Mouse (Mus musculus): Measurements from ENCODE around the gene Ablim2.
A peak's percentile ranks its signal among the peaks of the same experiment; 100 is the strongest.

The Ablim2 gene

GRCm38 (mm10) chr5:35814334-35814941 lies 56.8 kb downstream of the Ablim2 start:
- DNase-seq (ENCODE audit: low spot score) = no peak

GRCm38 (mm10) chr5:35815051-35815450 lies 57.4 kb downstream of the Ablim2 start:
- DNase-seq (ENCODE audit: low spot score) = no peak

- no peak for DNase-seq (ENCODE audit: low spot score)
These were observed 59.6 kb downstream of the Ablim2 start for GRCm38 (mm10) chr5:35817266-35817665.

- DNase-seq (ENCODE audit: low spot score) = no peak
These were observed 60.2 kb downstream of the Ablim2 start for GRCm38 (mm10) chr5:35817882-35818281.

- DNase-seq (ENCODE audit: low spot score) = no peak
These were observed 65.0 kb downstream of the Ablim2 start for GRCm38 (mm10) chr5:35822721-35823120.

GRCm38 (mm10) chr5:35826465-35826864 lies 68.8 kb downstream of the Ablim2 start:
- DNase-seq (ENCODE audit: low spot score) = no peak

GRCm38 (mm10) chr5:35827075-35827474 lies 69.4 kb downstream of the Ablim2 start:
- DNase-seq (ENCODE audit: low spot score) = no peak

GRCm38 (mm10) chr5:35827856-35828255 lies 70.2 kb downstream of the Ablim2 start:
- DNase-seq (ENCODE audit: low spot score) = no peak

GRCm38 (mm10) chr5:35830101-35830500 lies 72.4 kb downstream of the Ablim2 start:
- no peak for DNase-seq (ENCODE audit: low spot score)

GRCm38 (mm10) chr5:35833881-35834280 lies 76.2 kb downstream of the Ablim2 start:
- no peak for DNase-seq (ENCODE audit: low spot score)

GRCm38 (mm10) chr5:35836992-35837391 lies 79.3 kb downstream of the Ablim2 start:
- DNase-seq (ENCODE audit: low spot score) = no peak

GRCm38 (mm10) chr5:35839262-35839661 lies 81.6 kb downstream of the Ablim2 start:
- no peak for DNase-seq (ENCODE audit: low spot score)

GRCm38 (mm10) chr5:35851485-35851884 lies 93.8 kb downstream of the Ablim2 start:
- no peak for DNase-seq (ENCODE audit: low spot score)

GRCm38 (mm10) chr5:35853463-35853862 lies 95.8 kb downstream of the Ablim2 start:
- no peak for DNase-seq (ENCODE audit: low spot score)

GRCm38 (mm10) chr5:35856245-35856644 lies 98.6 kb downstream of the Ablim2 start:
- DNase-seq (ENCODE audit: low spot score) = no peak

GRCm38 (mm10) chr5:35858069-35858468 lies 100.4 kb downstream of the Ablim2 start:
- DNase-seq (ENCODE audit: low spot score) = no peak

GRCm38 (mm10) chr5:35861456-35861855 lies 103.8 kb downstream of the Ablim2 start:
- no peak for DNase-seq (ENCODE audit: low spot score)

- no peak for DNase-seq (ENCODE audit: low spot score)
These were observed 112.3 kb downstream of the Ablim2 start for GRCm38 (mm10) chr5:35869973-35870372.

- DNase-seq (ENCODE audit: low spot score) = peak; percentile 44
These were observed 112.8 kb downstream of the Ablim2 start for GRCm38 (mm10) chr5:35870408-35871012.

- no peak for DNase-seq (ENCODE audit: low spot score)
These were observed 115.7 kb downstream of the Ablim2 start for GRCm38 (mm10) chr5:35873382-35873781.

- no peak for DNase-seq (ENCODE audit: low spot score)
These were observed 118.6 kb downstream of the Ablim2 start for GRCm38 (mm10) chr5:35876236-35876635.

GRCm38 (mm10) chr5:35879199-35879598 lies 121.5 kb downstream of the Ablim2 start:
- no peak for DNase-seq (ENCODE audit: low spot score)

GRCm38 (mm10) chr5:35882391-35882790 lies 124.7 kb downstream of the Ablim2 start:
- DNase-seq (ENCODE audit: low spot score) = no peak

- DNase-seq (ENCODE audit: low spot score) = peak; percentile 37
These were observed 126.6 kb downstream of the Ablim2 start for GRCm38 (mm10) chr5:35884262-35884661.

Measured in testis, postnatal 14 days (tissue).